Mouse (Mus musculus) neutrophil, adult 5-6 weeks (primary cell): ENCODE results near the gene Mcmbp. TPM values are rescaled to one million over a fixed set of nuclear protein-coding genes. Genes with fewer than 3 reads are reported as not detected.

Source experiments
- total RNA-seq: library from RNA; stranded (forward); fragments of 200-1000 nt; gene quantifications from 2 replicates; pipeline ENCODE4 v1.2.3, GENCODE M21; 2017

Gene Mcmbp
- total RNA-seq, 1 experiment from 2014 or later = 71.0 TPM

Other genes starting within 250 kb of the Mcmbp start
- 0.70 and 0.98 TPM in 2 replicates for gene Bag3, start 216.9 kb downstream of the Mcmbp start, total RNA-seq
- gene Inpp5f, start 129.2 kb downstream of the Mcmbp start, total RNA-seq = 67.3 and 70.7 TPM in 2 replicates
- gene Sec23ip, start 4.4 kb upstream of the Mcmbp start, total RNA-seq = 36.5 and 36.6 TPM in 2 replicates